Mouse (Mus musculus) layer of hippocampus, adult 18-20 months (tissue): ENCODE measurements at regions not wholly inside any gene's neighbourhood (a gene's known extent, or its start where the extent isn't known, plus 50 kb on each side); places are given as distances from the start of the nearest gene placed in this dataset.

Experiments
- DNase-seq, 2 experiments: peaks; one replicate each; pipeline ENCODE4 v3.0.0; 2022; ENCODE audit warnings: low spot score in 2 of 2

DNA sequence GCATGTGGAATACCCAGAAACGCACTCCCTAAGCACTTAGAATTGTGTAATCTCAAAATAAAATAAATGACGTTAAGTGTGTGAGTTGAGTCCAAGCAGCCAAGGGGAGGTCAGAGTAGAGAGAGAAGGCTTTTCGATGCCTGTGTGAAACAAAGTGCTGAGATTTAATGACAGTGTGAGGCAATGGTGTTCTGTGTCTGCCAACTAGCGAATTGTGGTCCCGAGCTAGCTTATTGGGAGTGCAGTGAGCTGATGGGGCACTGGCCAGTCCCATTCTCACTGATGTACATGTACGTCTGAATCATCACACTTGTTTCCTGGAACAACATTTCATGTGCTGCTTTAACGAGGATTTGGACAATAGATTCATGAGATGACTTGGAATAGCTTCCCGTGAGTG is 234.7 kb upstream of the Gm12728 start:
- DNase-seq = no peak

DNA sequence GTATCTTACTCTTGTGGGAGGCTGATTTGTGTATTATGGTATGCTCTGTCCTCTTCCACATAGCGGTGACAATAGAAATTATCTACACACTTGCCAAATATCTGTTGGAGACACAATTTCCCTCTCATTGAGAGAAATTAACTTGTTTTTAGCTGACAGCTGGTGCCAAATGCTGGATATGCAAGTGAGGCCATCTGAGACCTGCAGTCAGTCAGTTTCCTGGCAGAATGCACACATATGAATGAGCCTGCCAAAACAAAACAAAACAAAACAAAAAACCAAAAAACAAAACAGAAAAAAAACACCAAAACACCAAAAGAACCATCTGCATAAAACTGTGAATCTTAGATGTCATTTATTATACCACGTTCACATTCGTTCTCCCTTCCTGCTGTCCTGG is 233.7 kb upstream of the Gm12728 start:
- peak in 1 of 2 experiments; percentile 33 for DNase-seq

- DNase-seq = no peak
Observed at GRCm38 (mm10) chr4:105557396-105557795, 232.3 kb upstream of the Gm12728 start.

DNA sequence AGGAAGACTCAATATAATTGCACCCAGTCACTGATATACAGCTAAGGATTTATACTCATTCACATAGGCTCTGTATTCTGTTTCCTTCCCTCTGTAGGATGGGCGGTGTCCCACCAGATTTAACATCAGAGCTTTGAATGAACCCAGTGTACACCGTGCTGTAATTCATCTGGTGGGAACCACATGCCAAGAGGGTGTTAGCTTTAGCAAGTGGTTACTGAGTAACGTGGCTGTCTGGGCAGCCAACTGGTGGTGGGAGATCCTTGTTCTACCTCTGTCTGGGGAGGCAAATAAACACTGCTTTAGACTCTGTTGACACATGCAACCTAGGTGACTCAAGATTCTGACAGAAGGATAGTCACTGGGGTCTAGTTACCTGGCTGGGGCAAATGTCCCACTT is 229.6 kb upstream of the Gm12728 start:
- DNase-seq = no peak

DNA sequence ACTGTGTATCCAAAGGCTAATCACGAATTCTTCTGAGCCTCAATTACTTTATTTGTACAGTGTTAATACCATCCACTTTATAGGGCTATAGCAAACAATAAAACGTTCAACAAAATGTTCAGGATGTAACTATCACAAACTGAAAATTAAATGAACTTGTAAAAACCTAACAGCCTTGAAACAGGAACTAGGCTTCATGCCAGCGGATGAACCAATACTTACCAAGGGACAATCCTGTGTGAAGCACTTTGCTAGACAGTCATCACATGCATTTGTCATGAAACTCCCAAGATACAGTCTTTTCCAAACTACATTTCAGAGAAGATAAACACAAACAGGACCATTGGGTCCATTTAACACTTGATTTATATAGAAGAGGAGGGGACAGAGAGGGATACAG is 228.9 kb upstream of the Gm12728 start:
- no peak for DNase-seq

GRCm38 (mm10) chr4:105561611-105562010 is 228.1 kb upstream of the Gm12728 start:
- DNase-seq = no peak

GRCm38 (mm10) chr4:105565796-105566195 is 223.9 kb upstream of the Gm12728 start:
- no peak for DNase-seq

GRCm38 (mm10) chr4:105566513-105567457 is 222.9 kb upstream of the Gm12728 start:
- DNase-seq = no peak

DNA sequence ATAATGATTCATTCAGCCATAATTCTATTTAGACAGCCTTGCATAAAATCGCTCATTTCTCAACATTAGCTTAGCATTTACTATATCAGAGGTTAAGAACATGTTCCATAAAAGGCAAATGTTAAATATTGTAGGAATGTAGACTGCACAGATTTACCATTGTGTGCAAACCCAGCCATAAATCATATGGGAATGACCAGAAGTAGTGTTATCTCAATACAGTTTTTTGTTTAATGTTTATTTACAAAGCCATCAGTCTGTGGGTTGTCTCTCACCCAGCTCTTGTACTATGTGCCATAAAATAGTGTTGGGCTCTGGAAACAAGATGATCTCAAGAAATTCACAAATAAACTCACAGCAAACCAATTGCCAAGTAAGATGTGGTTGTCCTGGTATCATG is 220.0 kb upstream of the Gm12728 start:
- no peak for DNase-seq

GRCm38 (mm10) chr4:105575550-105575949 is 214.1 kb upstream of the Gm12728 start:
- DNase-seq = no peak

GRCm38 (mm10) chr4:105580987-105581386 is 208.7 kb upstream of the Gm12728 start:
- DNase-seq = no peak

- DNase-seq = no peak
Observed at GRCm38 (mm10) chr4:105584329-105584925, 205.2 kb upstream of the Gm12728 start.

DNA sequence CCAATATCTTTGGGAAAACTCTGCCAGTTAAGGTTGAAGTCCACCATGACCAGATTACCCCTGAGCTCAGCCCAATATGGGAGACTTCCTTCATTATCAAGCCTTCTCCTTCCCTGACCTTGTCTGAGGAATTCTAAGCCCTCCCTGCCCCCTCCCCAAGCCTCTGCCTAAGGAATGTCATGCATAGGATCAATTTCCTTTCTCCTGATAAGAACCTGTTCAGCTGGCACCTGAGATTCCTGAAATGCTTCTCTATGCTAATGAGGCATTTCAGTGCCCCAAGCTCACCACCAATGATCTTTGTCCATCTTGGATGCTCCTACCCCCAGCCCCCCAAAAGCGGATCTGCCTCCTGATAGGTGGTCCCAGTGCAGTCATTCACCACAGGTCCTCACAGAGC is 186.0 kb upstream of the Gm12728 start:
- DNase-seq = no peak

GRCm38 (mm10) chr4:105604607-105605006 is 185.1 kb upstream of the Gm12728 start:
- no peak for DNase-seq

- DNase-seq = no peak
Observed at GRCm38 (mm10) chr4:105606731-105607130, 182.9 kb upstream of the Gm12728 start.

- DNase-seq = no peak
Observed at GRCm38 (mm10) chr4:105610917-105611316, 178.8 kb upstream of the Gm12728 start.

DNA sequence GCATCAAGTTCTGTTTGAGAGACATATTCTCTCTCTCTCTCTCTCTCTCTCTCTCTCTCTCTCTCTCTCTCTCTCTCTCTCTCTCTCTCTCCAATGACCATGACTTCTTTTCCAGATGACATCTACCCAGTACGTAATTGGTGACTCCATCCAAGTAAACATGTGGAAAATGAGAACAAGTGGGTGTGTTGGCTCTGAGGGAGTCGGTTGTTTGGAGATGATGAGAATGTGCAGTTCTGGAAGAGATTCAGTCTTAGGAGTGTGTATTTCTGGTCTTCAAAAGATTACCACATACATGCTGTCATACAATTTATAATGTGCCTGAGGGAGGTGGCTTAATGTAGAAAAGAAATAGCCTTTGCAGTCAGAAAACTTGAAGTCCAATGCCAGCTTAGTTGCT is 175.3 kb upstream of the Gm12728 start:
- DNase-seq = no peak

DNA sequence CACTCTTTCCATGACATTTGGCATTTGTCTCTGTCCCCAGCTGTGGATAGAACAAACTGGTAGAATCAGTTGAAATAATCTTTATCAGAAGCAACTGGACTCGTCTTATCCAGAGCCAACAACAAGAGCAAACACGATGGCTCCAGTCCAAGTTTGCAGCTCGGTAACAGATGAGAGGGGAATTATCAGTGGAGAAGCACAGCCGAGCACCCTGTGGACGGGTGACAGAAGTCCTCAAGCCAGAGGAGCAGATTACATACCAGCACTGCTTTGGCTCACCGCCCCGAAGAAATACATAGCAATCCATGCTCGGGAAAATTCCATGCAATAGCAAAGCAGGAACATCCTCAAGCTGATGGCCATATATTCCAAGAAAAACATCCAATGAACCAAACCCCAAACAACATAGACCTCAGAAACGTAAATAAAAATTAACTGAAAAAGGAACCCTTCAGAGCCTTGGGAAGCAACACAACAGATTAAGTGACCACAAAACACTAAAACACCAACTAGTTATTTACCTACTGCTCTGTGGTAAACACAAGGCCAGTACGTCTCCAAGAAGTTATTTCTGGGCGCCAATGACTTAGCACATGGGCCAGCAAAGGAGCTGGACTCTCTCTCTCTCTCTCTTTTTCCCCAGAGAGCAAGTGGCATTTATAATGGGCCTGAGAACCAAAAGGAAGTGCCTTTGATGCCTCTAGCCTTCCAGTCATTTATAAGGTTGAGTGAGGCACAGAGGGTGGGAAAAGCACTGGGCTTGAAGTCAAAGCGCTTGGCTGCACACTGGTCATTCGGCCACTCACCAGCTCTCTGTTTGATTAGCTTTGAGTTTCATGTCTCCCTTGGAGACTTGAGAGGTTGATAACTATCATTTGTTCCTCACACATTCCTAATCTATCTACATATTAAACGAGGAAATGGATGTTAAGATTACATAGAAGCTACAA is 163.0 kb upstream of the Gm12728 start:
- no peak for DNase-seq

DNA sequence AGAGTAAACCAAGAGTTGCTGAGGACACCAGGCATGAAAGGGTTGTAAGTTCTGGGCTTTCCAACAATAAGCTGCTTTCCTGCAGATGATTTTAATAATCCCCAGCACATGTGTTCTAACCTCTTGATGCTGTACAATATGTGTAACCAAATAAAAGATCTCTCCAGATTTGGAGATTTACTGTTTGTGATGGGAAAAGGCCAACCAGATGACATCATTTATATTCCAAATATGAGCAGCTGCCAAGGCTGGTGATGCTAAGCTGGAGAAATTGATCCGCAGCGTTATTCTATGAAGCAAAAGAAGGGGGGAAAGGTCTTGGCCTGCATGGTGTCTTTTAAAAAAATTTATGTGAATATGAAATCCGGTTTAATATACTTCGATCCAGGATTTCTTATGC is 160.1 kb upstream of the Gm12728 start:
- no peak for DNase-seq

- DNase-seq = no peak
Observed at GRCm38 (mm10) chr4:105630595-105631369, 158.9 kb upstream of the Gm12728 start.
